Mouse (Mus musculus): ENCODE data around the gene Olfr1442. TPM values are rescaled to one million over a fixed set of nuclear protein-coding genes. Genes with fewer than 3 reads are reported as not detected.
"Not testable (repeated sequence)": the region's sequence is repeated elsewhere in the genome, so short reads cannot be mapped to it uniquely, and the experiment has no call there.

Gene Olfr1442
- polyA plus RNA-seq, 1 experiment from 2014 or later: not detected

GRCm38 (mm10) chr19:12668601-12669000, 1.6 kb upstream of the Olfr1442 start:
- H3K36me3 ChIP-seq (replicated peaks; ENCODE audit: control insufficient read depth, insufficient read depth, low read depth, low read length); ATAC-seq (replicated peaks; ENCODE audit: insufficient number of reproducible peaks, low FRiP score, low TSS enrichment, low read depth); DNase-seq (ENCODE audit: low spot score); H3K4me3 ChIP-seq (ENCODE audit: low read depth, low read length); H3K9ac ChIP-seq (replicated peaks; ENCODE audit: low read length); H3K4me2 ChIP-seq (ENCODE audit: low read depth, low read length); H3K4me1 ChIP-seq (ENCODE audit: control insufficient read depth, insufficient read depth, low read length); H3K27me3 ChIP-seq (ENCODE audit: control insufficient read depth, insufficient read depth, low read length); H3K9me3 ChIP-seq (replicated peaks; ENCODE audit: control insufficient read depth, low read length); H3K27ac ChIP-seq (replicated peaks; ENCODE audit: low read depth, low read length): not testable (repeated sequence)
- 88% methylated on average over 3 of the region's 3 CpGs for WGBS

DNA sequence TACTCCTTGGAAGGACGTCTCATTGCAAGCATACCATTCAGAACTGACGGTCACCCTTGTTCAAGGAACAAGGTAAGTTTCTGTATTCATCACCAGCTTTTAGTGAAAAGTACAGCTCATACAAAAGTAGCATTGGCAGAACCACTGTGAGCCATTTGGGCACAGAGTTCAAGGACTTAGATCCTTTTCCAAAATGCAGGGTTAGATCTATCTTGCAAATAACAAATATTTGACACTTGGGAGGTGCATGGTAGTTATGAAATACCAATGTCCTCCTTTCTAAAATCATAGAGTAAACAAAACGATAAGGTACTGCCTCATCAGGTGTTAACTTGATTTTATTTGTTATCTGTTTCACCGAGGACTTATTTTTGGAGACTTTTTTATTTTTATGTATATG, 812 bp downstream of the Olfr1442 start:
- Histone ChIP-seq H3K9me3 (replicated peaks; ENCODE audit: control insufficient read depth, low read length) (no peaks in the 10 kb centered on the region), H3K27me3 (ENCODE audit: control insufficient read depth, insufficient read depth, low read length) (no peaks in the 10 kb centered on the region), H3K36me3 (replicated peaks; ENCODE audit: control insufficient read depth, insufficient read depth, low read depth, low read length) (no peaks in the 10 kb centered on the region), H3K4me3 (ENCODE audit: low read depth, low read length) (no peak overlapping the region), H3K27ac (replicated peaks; ENCODE audit: low read depth, low read length) (no peak overlapping the region), H3K9ac (replicated peaks; ENCODE audit: low read length) (no peak overlapping the region), H3K4me1 (ENCODE audit: control insufficient read depth, insufficient read depth, low read length) (no peaks in the 10 kb centered on the region), H3K4me2 (ENCODE audit: low read depth, low read length) (no peak overlapping the region)
- WGBS: 82% methylated on average over 4 of the region's 4 CpGs
- DNase-seq (ENCODE audit: low spot score) (no peak), ATAC-seq (replicated peaks; ENCODE audit: insufficient number of reproducible peaks, low FRiP score, low TSS enrichment, low read depth) (no peak)

DNA sequence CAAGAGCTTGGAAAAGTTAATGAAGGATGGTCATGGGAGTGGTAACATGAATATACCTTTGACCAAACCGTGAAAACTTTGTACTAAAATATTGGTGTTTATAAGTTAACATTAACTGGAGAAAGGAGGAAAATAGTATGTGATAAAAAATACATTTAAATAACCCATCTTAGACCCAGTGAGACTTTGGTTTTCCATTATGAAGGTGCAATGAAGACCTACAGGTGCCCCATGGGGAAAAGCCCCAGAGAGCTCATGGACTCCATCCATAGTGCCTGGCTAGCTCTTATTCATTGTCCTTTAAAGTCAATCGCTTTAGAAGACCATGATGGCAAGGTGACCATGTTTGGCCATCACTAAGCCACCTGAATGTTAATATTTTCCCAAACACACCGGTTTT, 7.6 kb downstream of the Olfr1442 start, which contains the start of gene Olfr1443:
Gene Olfr1443 (plus strand): TSS at position 301 of the 400 bp plus-strand sequence.
- Histone ChIP-seq H3K4me3 (ENCODE audit: low read depth, low read length) (no peak within 1 kb of the TSS), H3K9ac (replicated peaks; ENCODE audit: low read length) (no peak within 1 kb of the TSS), H3K27ac (replicated peaks; ENCODE audit: low read depth, low read length) (no peak within 1 kb of the TSS), H3K36me3 (replicated peaks; ENCODE audit: control insufficient read depth, insufficient read depth, low read depth, low read length) (no peaks in the 10 kb centered on the region), H3K4me1 (ENCODE audit: control insufficient read depth, insufficient read depth, low read length) (no peaks in the 10 kb centered on the region), H3K9me3 (replicated peaks; ENCODE audit: control insufficient read depth, low read length) (no peaks in the 10 kb centered on the region), H3K27me3 (ENCODE audit: control insufficient read depth, insufficient read depth, low read length) (no peaks in the 10 kb centered on the region), H3K4me2 (ENCODE audit: low read depth, low read length) (no peak within 1 kb of the TSS)
- ATAC-seq (replicated peaks; ENCODE audit: insufficient number of reproducible peaks, low FRiP score, low TSS enrichment, low read depth): no peak
- DNase-seq (ENCODE audit: low spot score): no peak
- WGBS: 71% methylated on average over 3 of the region's 3 CpGs

DNA sequence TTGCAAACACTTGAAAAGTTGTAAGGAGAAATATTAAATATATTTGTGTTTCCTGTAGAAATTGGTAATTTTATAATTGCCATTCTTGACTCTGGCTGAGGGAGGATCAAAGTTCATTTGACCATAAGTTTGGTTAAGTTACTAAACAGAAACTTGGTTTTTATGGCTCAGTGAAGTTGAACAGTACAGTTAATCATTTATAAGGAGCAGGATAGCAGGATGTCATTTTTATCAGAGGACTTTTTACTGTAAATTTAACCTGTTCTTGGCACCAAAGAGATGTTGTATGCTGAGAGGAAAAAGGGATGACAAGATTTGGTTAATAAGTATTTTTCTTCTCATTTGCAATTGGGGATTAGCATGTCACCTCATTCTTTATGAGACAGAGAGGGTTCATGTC, 14.4 kb downstream of the Olfr1442 start:
- no peak overlapping the region for H3K4me2 ChIP-seq (ENCODE audit: low read depth, low read length)
- no peak for DNase-seq (ENCODE audit: low spot score)
- no peak overlapping the region for H3K4me3 ChIP-seq (ENCODE audit: low read depth, low read length)
- H3K27ac ChIP-seq (replicated peaks; ENCODE audit: low read depth, low read length): no peak overlapping the region
- H3K36me3 ChIP-seq (replicated peaks; ENCODE audit: control insufficient read depth, insufficient read depth, low read depth, low read length): no peaks in the 10 kb centered on the region
- no peak overlapping the region for H3K9ac ChIP-seq (replicated peaks; ENCODE audit: low read length)
- no peaks in the 10 kb centered on the region for H3K9me3 ChIP-seq (replicated peaks; ENCODE audit: control insufficient read depth, low read length)
- no peaks in the 10 kb centered on the region for H3K4me1 ChIP-seq (ENCODE audit: control insufficient read depth, insufficient read depth, low read length)
- ATAC-seq (replicated peaks; ENCODE audit: insufficient number of reproducible peaks, low FRiP score, low TSS enrichment, low read depth): no peak
- H3K27me3 ChIP-seq (ENCODE audit: control insufficient read depth, insufficient read depth, low read length): no peaks in the 10 kb centered on the region

GRCm38 (mm10) chr19:12685231-12685630, 15.0 kb downstream of the Olfr1442 start:
- DNase-seq (ENCODE audit: low spot score) (no peak), ATAC-seq (replicated peaks; ENCODE audit: insufficient number of reproducible peaks, low FRiP score, low TSS enrichment, low read depth) (no peak)
- H3K9me3 ChIP-seq (replicated peaks; ENCODE audit: control insufficient read depth, low read length): no peaks in the 10 kb centered on the region
- H3K4me3 ChIP-seq (ENCODE audit: low read depth, low read length): no peak overlapping the region
- H3K27ac ChIP-seq (replicated peaks; ENCODE audit: low read depth, low read length): no peak overlapping the region
- no peaks in the 10 kb centered on the region for H3K36me3 ChIP-seq (replicated peaks; ENCODE audit: control insufficient read depth, insufficient read depth, low read depth, low read length)
- H3K4me1 ChIP-seq (ENCODE audit: control insufficient read depth, insufficient read depth, low read length): no peaks in the 10 kb centered on the region
- H3K4me2 ChIP-seq (ENCODE audit: low read depth, low read length): no peak overlapping the region
- no peaks in the 10 kb centered on the region for H3K27me3 ChIP-seq (ENCODE audit: control insufficient read depth, insufficient read depth, low read length)
- H3K9ac ChIP-seq (replicated peaks; ENCODE audit: low read length): no peak overlapping the region

- no peak within 1 kb of the TSS for H3K4me2 ChIP-seq (ENCODE audit: low read depth, low read length)
- H3K27ac ChIP-seq (replicated peaks; ENCODE audit: low read depth, low read length): no peak within 1 kb of the TSS
- WGBS: 82% methylated on average over 3 of the region's 3 CpGs
- ATAC-seq (replicated peaks; ENCODE audit: insufficient number of reproducible peaks, low FRiP score, low TSS enrichment, low read depth) (no peak), DNase-seq (ENCODE audit: low spot score) (no peak)
- no peaks in the 10 kb centered on the region for H3K4me1 ChIP-seq (ENCODE audit: control insufficient read depth, insufficient read depth, low read length)
- H3K27me3 ChIP-seq (ENCODE audit: control insufficient read depth, insufficient read depth, low read length): no peaks in the 10 kb centered on the region
- no peak within 1 kb of the TSS for H3K4me3 ChIP-seq (ENCODE audit: low read depth, low read length)
- H3K36me3 ChIP-seq (replicated peaks; ENCODE audit: control insufficient read depth, insufficient read depth, low read depth, low read length): no peaks in the 10 kb centered on the region
- no peak within 1 kb of the TSS for H3K9ac ChIP-seq (replicated peaks; ENCODE audit: low read length)
- no peaks in the 10 kb centered on the region for H3K9me3 ChIP-seq (replicated peaks; ENCODE audit: control insufficient read depth, low read length)
Measured at GRCm38 (mm10) chr19:12695590-12695989, 25.4 kb downstream of the Olfr1442 start, which contains the start of gene Keg1. Gene Keg1, plus strand, starts transcription at chr19:12695786.

GRCm38 (mm10) chr19:12696221-12696620, 26.0 kb downstream of the Olfr1442 start:
- no peaks in the 10 kb centered on the region for H3K36me3 ChIP-seq (replicated peaks; ENCODE audit: control insufficient read depth, insufficient read depth, low read depth, low read length)
- no peaks in the 10 kb centered on the region for H3K4me1 ChIP-seq (ENCODE audit: control insufficient read depth, insufficient read depth, low read length)
- no peak for ATAC-seq (replicated peaks; ENCODE audit: insufficient number of reproducible peaks, low FRiP score, low TSS enrichment, low read depth)
- H3K27ac ChIP-seq (replicated peaks; ENCODE audit: low read depth, low read length): no peak overlapping the region
- no peak for DNase-seq (ENCODE audit: low spot score)
- no peaks in the 10 kb centered on the region for H3K9me3 ChIP-seq (replicated peaks; ENCODE audit: control insufficient read depth, low read length)
- no peaks in the 10 kb centered on the region for H3K27me3 ChIP-seq (ENCODE audit: control insufficient read depth, insufficient read depth, low read length)
- no peak overlapping the region for H3K9ac ChIP-seq (replicated peaks; ENCODE audit: low read length)
- no peak overlapping the region for H3K4me2 ChIP-seq (ENCODE audit: low read depth, low read length)
- H3K4me3 ChIP-seq (ENCODE audit: low read depth, low read length): no peak overlapping the region

DNA sequence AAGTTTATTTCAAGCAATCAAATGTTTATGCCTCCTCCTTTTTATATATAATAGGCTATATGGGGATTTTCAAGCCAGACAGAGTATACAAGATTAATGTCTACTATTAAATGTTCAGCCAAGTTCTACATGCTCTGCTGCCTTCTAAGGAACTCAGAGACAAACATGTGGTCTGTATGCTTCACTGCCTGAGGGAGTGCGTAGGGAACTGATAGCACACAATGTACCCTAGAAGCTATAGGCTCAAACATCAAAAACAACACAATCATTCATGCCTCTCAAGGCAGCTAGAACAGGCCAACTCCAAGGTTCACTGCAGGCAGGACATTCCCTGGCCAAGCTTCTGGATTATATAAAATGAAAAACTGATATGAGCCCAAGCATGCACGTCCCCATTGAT, 38.2 kb downstream of the Olfr1442 start:
- H3K27me3 ChIP-seq (ENCODE audit: control insufficient read depth, insufficient read depth, low read length): no peaks in the 10 kb centered on the region
- 75% methylated on average over 2 of the region's 2 CpGs for WGBS
- H3K27ac ChIP-seq (replicated peaks; ENCODE audit: low read depth, low read length): no peak overlapping the region
- no peak for DNase-seq (ENCODE audit: low spot score)
- no peaks in the 10 kb centered on the region for H3K36me3 ChIP-seq (replicated peaks; ENCODE audit: control insufficient read depth, insufficient read depth, low read depth, low read length)
- no peaks in the 10 kb centered on the region for H3K4me1 ChIP-seq (ENCODE audit: control insufficient read depth, insufficient read depth, low read length)
- H3K4me2 ChIP-seq (ENCODE audit: low read depth, low read length): no peak overlapping the region
- no peak overlapping the region for H3K9ac ChIP-seq (replicated peaks; ENCODE audit: low read length)
- no peak overlapping the region for H3K4me3 ChIP-seq (ENCODE audit: low read depth, low read length)
- H3K9me3 ChIP-seq (replicated peaks; ENCODE audit: control insufficient read depth, low read length): no peaks in the 10 kb centered on the region
- no peak for ATAC-seq (replicated peaks; ENCODE audit: insufficient number of reproducible peaks, low FRiP score, low TSS enrichment, low read depth)

All from embryonic facial prominence, embryonic 11.5 days (tissue).